Mouse (Mus musculus) liver, embryonic 11.5 days (tissue): Measurements from ENCODE around the gene Prkaa1. TPM values are rescaled to one million over a fixed set of nuclear protein-coding genes. Genes with fewer than 3 reads are reported as not detected.

ENCODE experiments used
- ATAC-seq: fragments of 200-750 bp; cut with Nextera tagmentation; replicated peaks from 2 replicates; pipeline ENCODE4 v1.8.0; 2017; ENCODE audit warnings: moderate number of reproducible peaks, mild to moderate bottlenecking, moderate TSS enrichment, moderate library complexity; ENCODE audit not compliant: low FRiP score
- DNase-seq: peaks from one replicate; pipeline ENCODE4 v3.0.0-alpha.2; 2017; ENCODE audit warnings: low spot score
- H3K27ac ChIP-seq: fragments of 300-500 bp; sonication (generic); 2 replicates; pipeline ENCODE4 v1.5.1; 2014; ENCODE audit warnings: mild to moderate bottlenecking, low read depth, low read length, control low read depth
- H3K27me3 ChIP-seq: fragments of 300-500 bp; sonication (generic); replicated peaks from 2 replicates; pipeline ENCODE4 v1.6.1; 2014; ENCODE audit warnings: low read length, mixed read lengths; ENCODE audit not compliant: control insufficient read depth, insufficient read depth
- H3K36me3 ChIP-seq: fragments of 300-500 bp; sonication (generic); 2 replicates; pipeline ENCODE4 v1.6.1; 2014; ENCODE audit warnings: mild to moderate bottlenecking, low read length, moderate library complexity, mixed read lengths; ENCODE audit not compliant: control insufficient read depth, insufficient read depth
- H3K4me1 ChIP-seq: fragments of 300-500 bp; sonication (generic); replicated peaks from 2 replicates; pipeline ENCODE4 v1.6.1; 2014; ENCODE audit warnings: low read length, mixed read lengths; ENCODE audit not compliant: control insufficient read depth, insufficient read depth
- H3K4me2 ChIP-seq: fragments of 300-500 bp; sonication (generic); 2 replicates; pipeline ENCODE4 v1.6.1; 2014; ENCODE audit warnings: mild to moderate bottlenecking, control low read depth, moderate library complexity
- H3K4me3 ChIP-seq: fragments of 300-500 bp; sonication (generic); 2 replicates; pipeline ENCODE4 v1.5.1; 2014; ENCODE audit warnings: low read depth, low read length, control low read depth
- H3K9ac ChIP-seq: fragments of 300-500 bp; sonication (generic); 2 replicates; pipeline ENCODE4 v1.6.1; 2014; ENCODE audit warnings: low read depth, low read length, control low read depth
- H3K9me3 ChIP-seq: fragments of 300-500 bp; sonication (generic); 2 replicates; pipeline ENCODE4 v1.6.1; 2016; ENCODE audit warnings: low read length, inconsistent platforms, mixed read lengths; ENCODE audit not compliant: control insufficient read depth
- WGBS: fragments of 180-500 bp; shearing (Covaris S2); extraction: QIAGEN DNeasy Blood & Tissue Kit; methylation state at CpG from one replicate; pipeline ENCODE4 v1.1.7; 2014; 5-methylcytosine and 5-hydroxymethylcytosine counted together
- polyA plus RNA-seq: library from polyadenylated mRNA; unstranded; fragments of >200 nt; fragmentation: Nextera tagmentation; extraction: Ambion mirVana; gene quantifications from 2 replicates; pipeline ENCODE4 v1.2.1, GENCODE M21; 2014

Gene Prkaa1
- 36.2 and 39.3 TPM in 2 replicates for polyA plus RNA-seq

DNA sequence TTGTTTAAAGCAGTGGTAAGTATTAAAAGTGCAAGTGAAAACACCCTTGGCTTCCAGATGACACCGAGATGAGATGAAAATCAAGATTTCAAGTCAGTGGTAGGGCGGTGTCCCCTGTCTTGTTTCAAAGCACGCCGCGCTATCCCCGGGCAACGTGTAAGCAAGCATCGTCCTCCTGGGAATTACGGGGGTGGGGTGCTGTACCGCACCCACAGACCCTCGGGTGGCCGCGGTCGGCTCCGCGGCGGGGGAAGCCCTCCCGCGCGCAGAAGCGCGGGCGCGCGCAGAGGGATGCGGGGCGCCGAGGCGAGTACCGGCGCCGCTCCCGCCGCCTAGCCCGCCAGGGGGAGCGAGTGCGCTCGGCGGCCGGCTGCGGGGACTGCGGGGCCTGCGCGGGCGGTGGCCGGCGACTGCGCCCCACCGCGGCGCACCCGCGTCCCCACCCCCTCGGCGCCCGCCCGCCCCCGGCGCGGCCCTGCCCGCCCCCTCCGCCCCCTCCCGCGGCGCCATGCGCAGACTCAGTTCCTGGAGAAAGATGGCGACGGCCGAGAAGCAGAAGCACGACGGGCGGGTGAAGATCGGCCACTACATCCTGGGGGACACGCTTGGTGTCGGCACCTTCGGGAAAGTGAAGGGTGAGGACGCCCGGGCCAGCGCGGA lies at the start of gene Prkaa1:
Gene Prkaa1 (plus strand): TSS at position 501 of the 660 bp plus-strand sequence.
- H3K4me3 ChIP-seq = peak within 1 kb of the TSS; percentile 98
- DNase-seq (peak; percentile 66), ATAC-seq (peak; percentile 75)
- no peaks in the 10 kb centered on the region for H3K36me3 ChIP-seq
- peak within 1 kb of the TSS; percentile 94 for H3K9ac ChIP-seq
- peak within 1 kb of the TSS; percentile 80 for H3K4me2 ChIP-seq
- peaks cover 36% of the 10 kb centered on the region for H3K4me1 ChIP-seq
- WGBS = under 1% methylated on average over 55 of the region's 80 CpGs
- H3K27me3 ChIP-seq = no peaks in the 10 kb centered on the region
- H3K9me3 ChIP-seq = no peaks in the 10 kb centered on the region
- peak within 1 kb of the TSS; percentile 94 for H3K27ac ChIP-seq

GRCm38 (mm10) chr15:5095534-5096301 lies 47.9 kb upstream of the Prkaa1 start:
- Histone ChIP-seq H3K9me3 (no peaks in the 10 kb centered on the region), H3K27me3 (no peaks in the 10 kb centered on the region), H3K9ac (no peak overlapping the region), H3K27ac (no peak overlapping the region), H3K4me1 (no peaks in the 10 kb centered on the region), H3K4me2 (no peak overlapping the region), H3K4me3 (no peak overlapping the region), H3K36me3 (no peaks in the 10 kb centered on the region)
- ATAC-seq = no peak
- no peak for DNase-seq
- 75% methylated on average over 11 of the region's 11 CpGs for WGBS

DNA sequence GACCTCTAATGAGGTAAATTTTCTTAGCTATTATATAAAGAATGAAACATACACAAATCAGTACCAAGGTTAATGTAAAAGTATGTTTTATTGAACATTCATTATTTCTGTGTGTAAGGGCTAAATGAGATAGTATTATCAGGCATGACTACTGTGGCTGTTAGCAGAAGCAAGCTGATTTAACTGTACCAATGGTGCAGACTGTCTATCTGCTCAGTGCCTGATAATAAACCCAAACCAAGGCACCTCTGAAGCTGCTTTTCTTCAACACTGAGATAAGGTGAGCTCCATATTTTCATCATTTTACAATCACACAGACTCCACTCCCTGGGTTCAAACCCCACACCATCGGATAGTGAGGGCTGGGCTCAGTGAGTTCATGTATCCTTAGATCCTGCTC lies 46.3 kb upstream of the Prkaa1 start:
- Histone ChIP-seq H3K4me2 (no peak overlapping the region), H3K36me3 (no peaks in the 10 kb centered on the region), H3K27me3 (no peaks in the 10 kb centered on the region), H3K9ac (no peak overlapping the region), H3K4me3 (no peak overlapping the region), H3K9me3 (no peaks in the 10 kb centered on the region), H3K27ac (no peak overlapping the region), H3K4me1 (no peaks in the 10 kb centered on the region)
- DNase-seq (no peak), ATAC-seq (peak; percentile 93)
- WGBS = 57% methylated on average over 1 of the region's 1 CpGs

GRCm38 (mm10) chr15:5102312-5102711 lies 41.3 kb upstream of the Prkaa1 start:
- H3K36me3 ChIP-seq = no peaks in the 10 kb centered on the region
- 80% methylated on average over 4 of the region's 4 CpGs for WGBS

DNA sequence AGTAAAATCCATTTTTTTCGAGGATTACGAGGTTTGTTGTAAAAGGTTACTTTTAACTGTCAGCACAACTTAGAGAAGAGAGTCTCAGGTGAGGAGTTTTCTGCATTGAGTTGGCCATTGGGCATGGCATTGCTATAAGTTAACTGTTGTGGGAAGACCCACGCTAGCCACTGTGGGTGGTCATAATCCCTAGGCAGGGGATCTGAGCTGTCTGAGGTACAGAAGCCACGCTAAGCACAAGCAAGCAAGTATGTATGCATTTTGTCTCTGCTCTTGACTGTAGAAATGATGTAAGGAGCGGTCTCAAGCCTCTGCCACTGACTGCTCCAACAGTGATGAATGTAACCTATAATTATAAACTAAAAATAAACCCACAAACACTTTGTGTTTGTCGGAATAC lies 37.8 kb upstream of the Prkaa1 start:
- ATAC-seq = no peak
- no peaks in the 10 kb centered on the region for H3K36me3 ChIP-seq
- no peak for DNase-seq
- peaks cover 2% of the 10 kb centered on the region; the same call in 1 of the 2 replicates for H3K27me3 ChIP-seq
- H3K4me3 ChIP-seq = no peak overlapping the region
- H3K27ac ChIP-seq = no peak overlapping the region
- no peaks in the 10 kb centered on the region for H3K4me1 ChIP-seq
- no peaks in the 10 kb centered on the region for H3K9me3 ChIP-seq
- H3K4me2 ChIP-seq = no peak overlapping the region
- H3K9ac ChIP-seq = no peak overlapping the region
- 81% methylated on average over 6 of the region's 6 CpGs for WGBS

More at GRCm38 (mm10) chr15:5102312-5102711, 41.3 kb upstream of the Prkaa1 start:
- H3K27me3 ChIP-seq = no peaks in the 10 kb centered on the region
- H3K4me3 ChIP-seq = no peak overlapping the region
- H3K9me3 ChIP-seq = no peaks in the 10 kb centered on the region
- H3K9ac ChIP-seq = no peak overlapping the region
- no peak overlapping the region for H3K4me2 ChIP-seq
- DNase-seq (no peak), ATAC-seq (no peak)
- no peak overlapping the region for H3K27ac ChIP-seq
- H3K4me1 ChIP-seq = no peaks in the 10 kb centered on the region

DNA sequence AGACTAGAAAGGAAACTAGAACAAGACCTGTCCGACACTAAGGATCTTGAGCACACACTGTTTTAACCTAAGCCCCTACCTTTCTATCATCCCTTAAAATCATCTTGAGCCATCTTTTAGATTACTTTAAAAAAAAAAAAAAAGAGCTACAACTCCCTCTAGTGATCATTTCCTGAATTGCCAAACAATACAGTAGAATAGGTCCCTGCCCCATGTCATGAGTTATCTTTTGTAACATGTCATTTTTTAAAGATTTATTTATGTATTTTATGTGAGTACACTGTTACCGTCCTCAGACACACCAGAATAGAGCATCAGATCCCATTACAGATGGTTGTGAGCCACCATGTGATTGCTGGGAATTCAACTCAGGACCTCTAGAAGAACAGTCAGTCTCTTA lies 37.4 kb upstream of the Prkaa1 start:
- 48% methylated on average over 2 of the region's 2 CpGs for WGBS
- Histone ChIP-seq H3K4me3 (no peak overlapping the region), H3K9me3 (no peaks in the 10 kb centered on the region), H3K36me3 (no peaks in the 10 kb centered on the region), H3K27me3 (peaks cover 2% of the 10 kb centered on the region; the same call in 1 of the 2 replicates), H3K4me1 (no peaks in the 10 kb centered on the region), H3K9ac (no peak overlapping the region), H3K27ac (no peak overlapping the region), H3K4me2 (no peak overlapping the region)
- DNase-seq = no peak
- ATAC-seq = peak; percentile 27; the same call in 1 of the 2 replicates

GRCm38 (mm10) chr15:5107686-5108654 lies 35.7 kb upstream of the Prkaa1 start, which contains the start of gene Card6:
TSS of gene Card6 (minus strand) at chr15:5108539.
- 32% methylated on average over 21 of the region's 21 CpGs for WGBS
- no peak within 1 kb of the TSS for H3K9ac ChIP-seq

GRCm38 (mm10) chr15:5108655-5109040 lies 35.0 kb upstream of the Prkaa1 start:
- 64% methylated on average over 3 of the region's 3 CpGs for WGBS
- H3K4me3 ChIP-seq = no peak overlapping the region
- H3K4me1 ChIP-seq = peaks cover 6% of the 10 kb centered on the region; the same call in 1 of the 2 replicates
- peaks cover 2% of the 10 kb centered on the region; the same call in 1 of the 2 replicates for H3K27me3 ChIP-seq
- peak overlapping the region; percentile 53 for H3K4me2 ChIP-seq
- H3K27ac ChIP-seq = no peak overlapping the region
- H3K9ac ChIP-seq = no peak overlapping the region
- DNase-seq (no peak), ATAC-seq (no peak)
- H3K36me3 ChIP-seq = no peaks in the 10 kb centered on the region
- H3K9me3 ChIP-seq = no peaks in the 10 kb centered on the region

More at GRCm38 (mm10) chr15:5107686-5108654, 35.7 kb upstream of the Prkaa1 start, which contains the start of gene Card6:
- Histone ChIP-seq H3K4me3 (peak within 1 kb of the TSS; percentile 13), H3K36me3 (no peaks in the 10 kb centered on the region), H3K9me3 (no peaks in the 10 kb centered on the region), H3K4me1 (peaks cover 6% of the 10 kb centered on the region; the same call in 1 of the 2 replicates), H3K27ac (no peak within 1 kb of the TSS), H3K4me2 (peak within 1 kb of the TSS; percentile 53), H3K27me3 (peaks cover 2% of the 10 kb centered on the region; the same call in 1 of the 2 replicates)
- ATAC-seq (no peak), DNase-seq (no peak)
